Mouse (Mus musculus) T-helper 1 cell (primary cell): ENCODE data around the gene Ccdc105.

ENCODE experiments used
- in situ Hi-C: fragments of 300-600 bp; cut with MboI, MseI; formaldehyde crosslinking; loops from one replicate; pipeline ENCODE4 v1.15.1; 2025; ENCODE audit warnings: high pct_unique_total_duplicates

The Ccdc105 gene

GRCm38 (mm10) chr10:78752452-78753191 lies at the start of gene Ccdc105:
TSS of gene Ccdc105 (minus strand) at chr10:78753065.
- in situ Hi-C loops = no loop called here

- in situ Hi-C loops = no loop called here
These were observed 48.6 kb upstream of the Ccdc105 start for GRCm38 (mm10) chr10:78801449-78801848.

DNA sequence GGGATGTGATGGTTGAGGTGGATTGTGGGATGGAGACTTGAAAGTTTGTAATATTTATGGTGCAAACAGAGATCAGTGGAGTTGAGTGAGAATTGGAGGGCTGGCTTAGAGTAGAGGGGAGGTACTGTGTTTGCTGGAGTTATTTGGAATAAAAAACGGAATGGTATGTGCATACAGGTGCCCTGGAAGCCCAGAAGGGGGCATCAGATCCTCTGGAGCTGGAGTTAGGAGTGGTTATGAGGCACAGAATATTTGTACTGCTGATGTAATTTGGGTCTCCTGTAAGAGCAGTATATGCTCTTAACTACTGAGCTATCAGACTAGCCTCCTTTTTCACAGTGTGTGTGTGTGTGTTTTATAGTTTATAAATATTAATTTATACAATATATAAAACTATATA lies 37.7 kb upstream of the Ccdc105 start:
- in situ Hi-C loops = no loop called here

GRCm38 (mm10) chr10:78787566-78788087 lies 34.8 kb upstream of the Ccdc105 start:
- in situ Hi-C loops = no loop called here

DNA sequence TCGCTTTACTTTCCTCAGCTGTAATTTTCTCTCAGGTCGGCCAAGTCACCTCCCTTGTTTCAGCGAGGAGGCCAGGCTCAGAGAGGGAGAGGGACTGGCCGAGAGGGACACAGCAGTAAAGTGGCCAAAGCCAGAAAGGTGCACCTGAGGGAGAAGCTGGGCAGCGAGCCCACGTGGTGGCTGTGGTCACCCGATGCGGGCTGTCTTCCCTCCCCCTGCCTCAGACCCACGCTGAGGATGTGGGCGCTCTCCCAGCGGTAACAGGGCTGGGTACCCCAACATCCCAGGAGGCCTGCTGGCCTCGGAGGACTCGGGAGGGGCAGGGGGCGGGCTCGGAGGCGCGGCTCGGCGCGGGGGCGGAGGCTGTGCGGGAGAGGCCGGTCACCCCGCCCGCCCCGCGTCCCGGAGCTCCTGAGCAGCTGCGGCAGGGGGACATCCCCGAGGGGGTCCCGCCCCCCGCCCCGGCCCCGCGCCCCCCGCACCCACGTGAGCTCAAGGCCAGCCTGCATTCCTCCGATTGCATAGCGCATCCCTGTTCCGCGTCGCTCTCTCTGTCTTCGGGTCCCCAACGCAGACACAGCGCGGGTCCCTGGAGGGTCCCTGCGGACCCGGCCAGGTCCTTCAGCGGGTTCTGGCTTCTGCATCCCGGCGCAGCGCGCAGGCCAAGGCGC lies 27.3 kb upstream of the Ccdc105 start, which contains the start of gene Slc1a6:
Slc1a6 (plus strand) TSS at position 516 of the 671 bp plus-strand sequence.
- in situ Hi-C loops = no loop called here

DNA sequence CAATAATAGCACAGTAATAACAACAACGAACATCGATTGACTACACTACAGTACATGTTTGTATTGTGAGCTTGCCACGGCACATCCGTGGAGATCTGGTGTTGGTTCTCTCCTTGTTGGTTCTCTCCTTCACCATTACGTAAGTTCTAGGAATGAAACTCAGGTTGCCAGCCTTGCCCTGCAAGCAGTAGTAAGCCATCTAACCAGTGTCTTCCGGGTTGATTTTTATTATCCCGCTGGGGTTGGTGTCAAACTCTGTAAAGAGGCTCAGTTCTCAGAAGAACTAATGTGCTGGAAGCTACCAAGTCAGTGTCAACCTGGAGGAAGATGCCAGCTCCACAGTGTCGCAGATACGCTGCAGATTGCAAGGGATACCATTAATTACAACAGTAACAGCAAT lies 26.7 kb upstream of the Ccdc105 start:
- in situ Hi-C loops = no loop called here

- in situ Hi-C loops = no loop called here
These were observed 23.0 kb upstream of the Ccdc105 start for GRCm38 (mm10) chr10:78775830-78776229.

- in situ Hi-C loops = loop anchor here (5.0 kb wide), 1 partner anchor 357 kb away; no protein-coding TSS in a partner anchor
These were observed 12.7 kb upstream of the Ccdc105 start for GRCm38 (mm10) chr10:78765570-78765969.

DNA sequence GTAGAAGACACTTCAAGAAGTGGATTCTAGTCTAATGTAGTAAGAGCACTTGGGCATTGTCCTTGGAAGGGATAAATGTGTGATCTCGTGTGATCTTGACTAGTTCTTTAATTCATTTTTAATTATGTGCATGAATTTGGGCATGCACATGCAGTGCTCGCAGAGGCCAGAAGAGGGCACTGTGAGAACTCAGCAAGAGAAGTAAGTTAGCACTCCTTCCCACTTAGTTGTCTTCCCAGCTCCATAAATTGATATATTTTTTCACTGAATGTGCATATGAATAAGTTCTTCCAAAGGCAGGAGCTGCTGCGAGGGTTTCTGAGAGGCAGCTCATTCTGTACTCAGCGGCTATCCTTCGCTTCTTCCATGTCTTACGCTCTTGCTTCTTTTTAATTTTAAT lies 3.2 kb upstream of the Ccdc105 start:
- in situ Hi-C loops = no loop called here

- in situ Hi-C loops = loop anchor here (25.0 kb wide), 1 partner anchor 1037 kb away; the partner anchor contains the start of genes Gm10024, Gm10142, Gm10272 and Krtap12-1
These were observed 3.9 kb downstream of the Ccdc105 start for GRCm38 (mm10) chr10:78748946-78749345.

- in situ Hi-C loops = loop anchor here (25.0 kb wide), 1 partner anchor 1036 kb away; the partner anchor contains the start of genes Gm10024, Gm10142, Gm10272 and Krtap12-1
These were observed 4.7 kb downstream of the Ccdc105 start for GRCm38 (mm10) chr10:78748161-78748560.

DNA sequence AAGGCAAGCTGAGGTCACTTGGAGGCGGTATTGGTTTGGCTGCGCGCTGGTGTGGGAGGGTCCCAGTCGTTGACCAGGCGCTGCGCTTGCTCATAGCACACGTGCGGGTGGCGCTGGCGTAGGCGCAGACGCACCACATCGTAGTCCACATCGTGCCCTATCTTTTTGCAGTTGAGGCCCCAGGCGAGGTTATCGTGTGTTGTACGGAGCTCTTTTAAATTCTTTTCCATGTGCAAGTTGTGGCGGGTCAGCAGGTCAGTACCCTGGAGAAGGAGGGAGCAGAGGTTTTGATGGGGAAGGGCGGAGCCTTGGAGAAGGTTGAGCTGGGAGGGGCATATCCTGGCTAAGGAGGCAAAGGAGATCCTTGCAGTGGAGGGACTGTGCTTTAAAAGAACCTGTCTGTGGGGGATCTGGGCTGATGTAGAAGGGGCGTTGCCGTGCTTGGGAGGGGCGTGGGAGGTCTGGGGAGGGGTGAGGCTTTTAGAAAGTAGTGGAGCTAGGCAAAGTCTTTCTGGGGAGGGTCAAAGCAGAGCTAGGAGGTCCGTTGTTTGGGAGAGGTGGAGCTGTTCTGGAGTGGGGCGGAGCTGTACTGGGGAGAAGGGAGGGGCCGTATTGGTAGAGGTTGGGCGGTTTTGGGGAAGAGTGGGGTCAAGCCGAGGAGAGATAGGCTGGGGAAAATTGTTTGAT lies 5.7 kb downstream of the Ccdc105 start:
- in situ Hi-C loops = loop anchor here (25.0 kb wide), 1 partner anchor 1035 kb away; the partner anchor contains the start of genes Gm10024, Gm10142, Gm10272 and Krtap12-1

DNA sequence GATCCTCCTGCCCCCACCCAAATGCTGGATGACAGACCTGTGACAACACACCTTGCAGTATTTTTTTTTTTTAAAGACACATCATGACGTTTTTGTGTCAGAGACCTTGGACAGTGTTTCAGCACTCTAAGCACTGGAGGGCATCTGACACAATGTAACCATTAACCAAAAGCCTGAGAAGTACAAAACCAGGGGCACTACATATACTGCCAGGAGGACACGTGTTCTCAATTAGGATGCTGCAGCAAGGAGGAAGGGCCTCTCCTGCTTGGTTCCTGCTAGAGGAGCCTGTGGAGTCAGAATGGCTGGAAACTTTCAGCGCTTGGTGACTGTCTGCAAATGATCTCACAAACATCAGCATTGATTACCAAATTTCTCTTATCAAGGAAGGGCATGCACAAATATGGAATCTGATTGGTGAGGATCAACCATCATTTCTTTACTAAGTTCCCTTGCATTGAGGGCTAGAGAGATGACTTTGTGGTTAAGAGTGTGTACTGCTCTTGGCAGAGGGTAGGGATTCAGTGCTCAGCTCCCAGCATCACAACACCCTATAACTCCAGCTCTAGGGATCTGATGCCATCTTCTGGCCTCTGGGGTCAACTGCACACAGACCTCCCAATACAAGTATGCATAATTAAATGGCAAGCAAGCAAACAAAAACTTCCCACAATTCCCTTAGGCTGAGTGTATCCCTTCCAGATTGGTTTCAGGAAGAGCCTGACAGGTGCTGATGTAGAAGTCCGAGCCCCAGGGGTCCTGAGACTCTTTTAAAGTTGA lies 7.2 kb downstream of the Ccdc105 start:
- in situ Hi-C loops = loop anchor here (25.0 kb wide), 1 partner anchor 1033 kb away; the partner anchor contains the start of genes Gm10024, Gm10142, Gm10272 and Krtap12-1

DNA sequence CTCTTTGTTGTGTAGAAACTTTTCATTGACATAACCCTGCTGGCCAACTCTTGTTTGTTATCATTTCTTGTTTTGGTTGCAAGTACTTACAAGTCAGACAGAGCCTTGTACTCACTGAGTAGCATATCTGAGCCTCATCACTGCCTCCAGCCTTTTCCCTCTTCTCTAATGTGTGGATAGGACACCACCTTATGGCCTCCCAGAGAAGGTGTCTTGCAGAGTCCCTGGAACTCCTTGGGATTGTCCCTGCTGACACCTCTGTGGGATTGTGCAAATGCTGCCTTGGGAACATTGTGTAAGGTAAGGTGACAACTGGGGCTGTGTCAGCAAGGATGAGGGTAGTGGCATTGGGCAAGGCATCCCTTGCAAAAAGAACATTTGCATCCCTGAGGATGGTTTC lies 9.1 kb downstream of the Ccdc105 start:
- in situ Hi-C loops = loop anchor here (25.0 kb wide), 1 partner anchor 1031 kb away; the partner anchor contains the start of genes Gm10024, Gm10142, Gm10272 and Krtap12-1

DNA sequence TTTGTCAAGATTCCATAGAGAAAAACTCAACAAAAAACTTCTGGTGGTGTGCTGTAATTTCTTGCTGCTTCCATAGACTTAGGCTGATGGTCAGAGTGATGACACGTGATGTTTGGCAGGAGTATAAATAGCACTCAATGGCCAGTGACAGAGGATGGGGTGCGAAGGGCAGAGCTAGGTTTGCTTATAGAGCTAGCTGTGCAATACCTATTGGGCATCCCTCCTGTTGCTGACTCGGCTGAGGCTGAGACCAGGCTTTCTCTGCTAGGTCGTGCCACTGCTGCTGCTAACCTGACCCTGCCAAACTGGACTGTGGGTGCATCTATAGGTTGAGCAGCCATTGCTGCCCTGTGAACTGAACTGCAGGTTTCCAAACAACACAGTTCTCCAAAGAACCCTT lies 13.0 kb downstream of the Ccdc105 start:
- in situ Hi-C loops = loop anchor here (25.0 kb wide), 1 partner anchor 1028 kb away; the partner anchor contains the start of genes Gm10024, Gm10142, Gm10272 and Krtap12-1

- in situ Hi-C loops = loop anchor here (25.0 kb wide), 1 partner anchor 1016 kb away; the partner anchor contains the start of genes Gm10024, Gm10142, Gm10272 and Krtap12-1
These were observed 25.0 kb downstream of the Ccdc105 start for GRCm38 (mm10) chr10:78727876-78728275.

GRCm38 (mm10) chr10:78727035-78727434 lies 25.8 kb downstream of the Ccdc105 start:
- in situ Hi-C loops = loop anchor here (25.0 kb wide), 1 partner anchor 1015 kb away; the partner anchor contains the start of genes Gm10024, Gm10142, Gm10272 and Krtap12-1

DNA sequence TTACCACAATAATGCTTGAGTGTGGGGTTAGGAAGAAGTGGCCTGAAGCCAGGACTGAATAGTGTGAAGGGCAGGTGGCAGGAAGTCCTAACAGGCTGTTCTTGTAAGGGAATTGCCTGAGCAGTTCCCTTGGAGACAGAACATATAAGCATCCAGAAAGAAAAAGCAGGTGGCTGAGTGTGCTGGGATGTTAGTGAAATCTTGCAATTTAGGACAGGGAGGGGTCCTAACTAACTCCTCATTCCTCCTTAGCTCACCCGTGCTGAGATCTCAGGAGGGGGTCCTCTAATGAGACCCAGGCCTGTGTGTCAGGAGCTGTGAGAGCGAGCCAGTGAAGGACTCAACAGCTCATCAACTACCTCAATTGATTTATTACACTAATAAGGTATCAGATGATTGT lies 29.4 kb downstream of the Ccdc105 start:
- in situ Hi-C loops = no loop called here

- in situ Hi-C loops = no loop called here
These were observed 30.2 kb downstream of the Ccdc105 start for GRCm38 (mm10) chr10:78722654-78723053.

GRCm38 (mm10) chr10:78722036-78722435 lies 30.8 kb downstream of the Ccdc105 start:
- in situ Hi-C loops = no loop called here
